Mouse (Mus musculus) E14TG2a.4 (cell line): ENCODE data around the gene Cacna1a.
A peak's percentile ranks its signal among the peaks of the same experiment; 100 is the strongest.

Experiments
- H3K27me3 ChIP-seq: 2 replicates; pipeline ENCODE4 v1.6.1; 2014; ENCODE audit warnings: low read length, control low read depth; ENCODE audit not compliant: insufficient read depth
- H3K36me3 ChIP-seq: 2 replicates; pipeline ENCODE4 v1.6.1; 2014; ENCODE audit warnings: low read length, control low read depth; ENCODE audit not compliant: insufficient read depth
- H3K4me1 ChIP-seq: replicated peaks from 2 replicates; pipeline ENCODE4 v1.6.1; 2014; ENCODE audit warnings: low read depth, low read length, control low read depth
- H3K4me3 ChIP-seq: replicated peaks from 2 replicates; pipeline ENCODE4 v1.5.1; 2014; ENCODE audit warnings: mild to moderate bottlenecking, low read length
- H3K9me3 ChIP-seq: 2 replicates; pipeline ENCODE4 v1.6.1; 2014; ENCODE audit warnings: low read length, control low read depth
- CTCF ChIP-seq: conservative IDR thresholded peaks from 2 replicates; pipeline ENCODE4 v1.5.1; 2014; ENCODE audit warnings: low read length
- NANOG ChIP-seq: IDR thresholded peaks from 2 replicates; pipeline ENCODE4 v1.6.1; 2014; ENCODE audit warnings: borderline replicate concordance, low read length, mixed read lengths
- POU5F1 ChIP-seq: IDR thresholded peaks from 2 replicates; pipeline ENCODE4 v1.6.1; 2014; ENCODE audit warnings: low read length, borderline replicate concordance

Gene Cacna1a

GRCm38 (mm10) chr8:84681476-84681875 is 293.2 kb downstream of the Cacna1a start:
- 0 out of 2 replicates have a peak overlapping the region, but pooled peaks have one; percentile 50 for H3K4me3 ChIP-seq

DNA sequence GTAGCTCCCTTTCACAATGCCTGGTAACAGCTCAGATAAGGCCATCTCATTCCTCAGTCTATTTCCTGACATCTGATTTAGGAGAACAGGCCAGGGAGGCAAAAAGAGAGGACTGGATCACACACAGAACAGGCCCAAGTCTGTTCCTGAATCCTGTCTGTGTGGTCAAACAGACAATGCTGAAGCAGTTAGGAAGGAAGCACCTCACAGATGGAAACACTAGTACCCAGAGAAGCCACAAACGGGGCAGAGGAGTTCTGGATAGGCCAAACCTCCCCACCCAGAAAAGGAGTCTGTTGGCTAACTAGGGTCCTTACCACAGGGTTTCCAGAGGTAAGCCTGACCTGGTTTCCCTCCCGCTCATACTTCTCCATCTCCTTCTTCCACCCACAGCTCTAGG is 294.0 kb downstream of the Cacna1a start:
- Histone ChIP-seq H3K4me3 (peak overlapping the region; percentile 50), H3K27me3 (no peaks in the 10 kb centered on the region), H3K36me3 (peaks cover 86% of the 10 kb centered on the region), H3K9me3 (no peaks in the 10 kb centered on the region), H3K4me1 (peaks cover 88% of the 10 kb centered on the region)
- no peak for TF ChIP-seq NANOG
- TF ChIP-seq CTCF: no peak
- no peak for TF ChIP-seq POU5F1

More at GRCm38 (mm10) chr8:84681476-84681875, 293.2 kb downstream of the Cacna1a start:
- no peaks in the 10 kb centered on the region for H3K9me3 ChIP-seq
- H3K36me3 ChIP-seq: peaks cover 93% of the 10 kb centered on the region
- no peaks in the 10 kb centered on the region for H3K27me3 ChIP-seq
- TF ChIP-seq NANOG: no peak
- TF ChIP-seq POU5F1: no peak
- TF ChIP-seq CTCF: no peak
- H3K4me1 ChIP-seq: peaks cover 92% of the 10 kb centered on the region

- H3K4me1 ChIP-seq: peaks cover 77% of the 10 kb centered on the region
- peak overlapping the region; percentile 87 for H3K4me3 ChIP-seq
- peaks cover 65% of the 10 kb centered on the region for H3K36me3 ChIP-seq
- H3K9me3 ChIP-seq: no peaks in the 10 kb centered on the region
- TF ChIP-seq POU5F1 (no peak), NANOG (no peak), CTCF (no peak)
- H3K27me3 ChIP-seq: no peaks in the 10 kb centered on the region
These were observed 296.3 kb downstream of the Cacna1a start for GRCm38 (mm10) chr8:84684537-84684936.

DNA sequence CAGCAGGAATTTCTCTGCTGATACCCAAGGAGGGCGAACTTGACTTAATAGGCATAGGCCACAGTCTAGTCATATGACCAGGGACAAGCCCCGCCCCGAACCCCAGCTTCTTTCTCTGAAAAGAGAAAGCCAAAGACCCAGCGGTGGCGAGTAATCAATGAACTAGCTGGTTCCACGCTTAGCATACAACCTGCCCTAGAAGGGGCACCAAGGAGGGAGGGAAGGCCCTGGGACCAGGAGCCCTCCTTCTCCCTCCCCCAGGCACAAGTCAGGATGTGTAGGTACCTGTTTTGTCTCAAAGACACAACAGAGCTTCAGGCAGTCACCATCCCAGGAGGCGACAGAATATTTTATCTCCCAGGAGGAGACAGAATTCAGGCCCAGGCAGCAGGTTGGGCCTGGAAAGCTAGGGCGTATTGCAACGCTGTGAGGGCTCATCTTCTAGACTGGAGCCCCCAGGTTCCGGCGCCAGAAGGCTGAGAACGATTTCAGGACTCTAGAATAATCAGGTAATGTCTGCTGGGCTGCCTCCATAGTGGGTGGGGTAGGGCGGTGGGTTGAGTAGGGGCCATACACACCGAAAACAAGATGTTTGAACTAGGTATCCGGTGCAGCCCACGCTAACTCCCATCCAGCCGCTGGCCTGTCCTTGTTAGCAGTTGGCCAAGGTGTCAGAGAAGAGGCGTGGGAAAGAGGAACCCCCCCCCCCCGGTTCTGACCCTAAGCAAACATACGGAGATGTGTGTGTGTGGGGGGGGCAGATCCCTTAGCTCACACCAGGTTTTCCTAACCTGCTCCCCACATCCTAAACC is 298.2 kb downstream of the Cacna1a start, which contains the start of gene Trmt1:
Trmt1 (plus strand) TSS at position 117 of the 812 bp plus-strand sequence.
- no peak for TF ChIP-seq NANOG
- no peak for TF ChIP-seq POU5F1
- no peak for TF ChIP-seq CTCF
- H3K4me1 ChIP-seq: peaks cover 76% of the 10 kb centered on the region
- H3K4me3 ChIP-seq: peak within 1 kb of the TSS; percentile 97
- H3K27me3 ChIP-seq: no peaks in the 10 kb centered on the region
- peaks cover 60% of the 10 kb centered on the region for H3K36me3 ChIP-seq
- H3K9me3 ChIP-seq: no peaks in the 10 kb centered on the region

DNA sequence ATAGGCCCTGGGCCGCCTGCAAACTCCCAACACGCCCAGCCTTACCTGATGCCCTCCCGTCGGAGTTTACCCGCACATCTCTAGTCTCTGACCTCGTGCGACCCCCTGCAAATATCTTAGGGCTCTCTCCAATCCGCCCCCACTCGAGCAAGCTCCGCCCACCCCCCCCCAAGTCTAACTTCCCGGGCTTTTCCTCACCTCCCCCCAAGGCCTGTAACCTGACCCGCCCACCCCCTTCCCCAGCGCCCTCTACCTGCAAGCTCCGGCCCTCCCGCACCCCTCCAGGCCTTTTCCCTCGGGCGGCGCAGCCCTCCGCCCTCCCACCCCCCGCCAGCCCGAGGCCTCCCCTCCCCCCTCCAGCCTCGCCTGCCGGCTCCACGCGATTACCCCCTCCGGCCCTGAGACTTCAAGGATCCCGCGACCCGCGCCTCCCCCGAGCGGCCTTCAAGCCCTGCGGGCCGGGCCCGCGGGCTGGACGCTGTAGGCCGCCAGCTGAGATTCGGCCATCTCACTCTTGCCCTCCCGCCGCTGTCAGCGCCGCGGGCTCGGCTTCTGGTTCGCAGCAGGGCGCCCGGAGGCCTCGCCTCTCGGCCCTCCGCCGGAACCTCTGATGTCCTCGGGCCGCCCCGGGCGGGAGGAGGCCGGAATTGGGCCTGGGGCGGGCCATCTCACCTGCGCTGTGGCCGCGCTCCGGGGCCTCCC is 298.9 kb downstream of the Cacna1a start:
- Histone ChIP-seq H3K36me3 (peaks cover 59% of the 10 kb centered on the region), H3K9me3 (no peaks in the 10 kb centered on the region), H3K27me3 (no peaks in the 10 kb centered on the region), H3K4me1 (peaks cover 68% of the 10 kb centered on the region), H3K4me3 (peak overlapping the region; percentile 97)
- TF ChIP-seq NANOG: no peak
- no peak for TF ChIP-seq CTCF
- no peak for TF ChIP-seq POU5F1

DNA sequence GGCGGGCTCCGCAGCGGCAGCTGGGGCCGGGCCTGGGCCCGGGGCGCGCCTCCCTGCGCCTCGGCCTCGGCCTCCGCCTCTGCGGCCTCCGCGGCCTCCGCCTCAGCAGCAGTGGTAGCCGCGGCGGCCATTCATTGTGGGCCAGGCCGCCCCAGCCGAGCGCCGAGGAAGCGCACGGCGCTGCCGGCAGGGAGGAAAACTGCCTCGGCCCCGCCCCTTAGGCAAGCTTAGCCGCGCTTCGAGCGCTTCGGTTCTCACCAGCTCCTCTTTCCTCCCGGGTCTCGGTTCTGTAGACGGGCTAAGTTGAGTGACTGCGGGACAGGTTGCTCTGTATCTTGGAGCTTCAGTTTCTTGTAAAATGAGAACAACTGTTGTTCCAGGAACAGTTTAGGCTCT is 299.5 kb downstream of the Cacna1a start, which contains the start of gene Nacc1:
Nacc1 (minus strand) TSS at position 158 of the 396 bp plus-strand sequence.
- no peaks in the 10 kb centered on the region for H3K9me3 ChIP-seq
- no peaks in the 10 kb centered on the region for H3K27me3 ChIP-seq
- peaks cover 59% of the 10 kb centered on the region for H3K36me3 ChIP-seq
- peak within 1 kb of the TSS; percentile 97 for H3K4me3 ChIP-seq
- H3K4me1 ChIP-seq: peaks cover 67% of the 10 kb centered on the region
- no peak for TF ChIP-seq NANOG
- no peak for TF ChIP-seq POU5F1
- TF ChIP-seq CTCF: no peak

GRCm38 (mm10) chr8:84689091-84689915 is 301.1 kb downstream of the Cacna1a start:
- TF ChIP-seq NANOG (no peak), POU5F1 (no peak), CTCF (no peak)
- peak overlapping the region; percentile 97 for H3K4me3 ChIP-seq
- H3K9me3 ChIP-seq: no peaks in the 10 kb centered on the region
- no peaks in the 10 kb centered on the region for H3K27me3 ChIP-seq
- H3K4me1 ChIP-seq: peaks cover 62% of the 10 kb centered on the region
- H3K36me3 ChIP-seq: peaks cover 59% of the 10 kb centered on the region
